Mouse (Mus musculus): ENCODE results near the gene Coro2a. TPM values are rescaled to one million over a fixed set of nuclear protein-coding genes. Genes with fewer than 3 reads are reported as not detected.

Gene Coro2a
- total and polyA plus RNA-seq, 3 experiments = 0.39 to 2.1 (median 0.43) TPM

GRCm38 (mm10) chr4:46598981-46599380 is 3.0 kb downstream of the Coro2a start:
- H3K4me1 ChIP-seq (ENCODE audit: control insufficient read depth, insufficient read depth, low read length) = no peaks in the 10 kb centered on the region
- intact Hi-C loops (cut with DNase I) = no loop called here

DNA sequence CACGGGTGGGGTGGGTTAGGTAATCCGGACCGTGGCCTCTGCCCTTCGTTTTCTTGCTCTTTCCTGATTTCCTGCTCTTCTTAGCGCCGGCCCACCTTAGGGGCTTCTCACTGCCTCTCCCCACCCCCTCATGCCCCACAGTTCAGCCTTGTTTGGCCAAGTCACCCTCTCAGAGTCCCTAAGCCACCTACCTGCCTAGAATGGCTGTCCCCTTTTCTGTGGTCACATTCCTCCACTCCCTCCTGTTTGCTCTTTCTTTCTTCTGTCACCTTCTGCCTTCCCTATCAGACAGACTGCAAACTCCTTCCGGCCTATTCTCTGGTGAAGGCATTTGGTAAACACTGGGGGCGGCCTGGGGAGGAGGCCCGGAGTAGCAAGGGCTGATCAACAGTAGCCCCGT is 3.9 kb downstream of the Coro2a start:
- no peaks in the 10 kb centered on the region for H3K79me2 ChIP-seq (replicated peaks; ENCODE audit: control insufficient read depth, insufficient read depth, low read length)
- intact Hi-C loops (cut with DNase I) = no loop called here
- TF ChIP-seq EP300 (IDR thresholded peaks at IDR 0.05; ENCODE audit: insufficient read depth, low read depth, low read length) = no peak
- TF ChIP-seq CTCF (IDR thresholded peaks at IDR 0.05) = no peak
- no peak for TF ChIP-seq POLR2A (IDR thresholded peaks at IDR 0.05; ENCODE audit: insufficient read depth, low read depth, low read length)
- H3K4me1 ChIP-seq (ENCODE audit: control insufficient read depth, insufficient read depth, low read length) = no peaks in the 10 kb centered on the region
- DNase-seq = no peak
- 50% methylated on average over 10 of the region's 10 CpGs for WGBS
- H3K27me3 ChIP-seq (ENCODE audit: control insufficient read depth, insufficient read depth, low read length) = peaks cover 14% of the 10 kb centered on the region
- H3K9ac ChIP-seq (ENCODE audit: low read depth, low read length) = no peak overlapping the region
- no peak overlapping the region for H3K4me3 ChIP-seq
- no peak overlapping the region for H3K27ac ChIP-seq
- no peaks in the 10 kb centered on the region for H3K36me3 ChIP-seq (ENCODE audit: control insufficient read depth, insufficient read depth, low read length)

More at GRCm38 (mm10) chr4:46598981-46599380, 3.0 kb downstream of the Coro2a start:
- Histone ChIP-seq H3K79me2 (replicated peaks; ENCODE audit: control insufficient read depth, insufficient read depth, low read length) (no peaks in the 10 kb centered on the region), H3K4me3 (no peak overlapping the region), H3K9ac (ENCODE audit: low read depth, low read length) (no peak overlapping the region), H3K27me3 (ENCODE audit: control insufficient read depth, insufficient read depth, low read length) (peaks cover 14% of the 10 kb centered on the region), H3K36me3 (ENCODE audit: control insufficient read depth, insufficient read depth, low read length) (no peaks in the 10 kb centered on the region), H3K27ac (no peak overlapping the region)
- 68% methylated on average over 6 of the region's 6 CpGs for WGBS
- DNase-seq = no peak
- TF ChIP-seq EP300 (IDR thresholded peaks at IDR 0.05; ENCODE audit: insufficient read depth, low read depth, low read length) (no peak), POLR2A (IDR thresholded peaks at IDR 0.05; ENCODE audit: insufficient read depth, low read depth, low read length) (no peak), CTCF (IDR thresholded peaks at IDR 0.05) (no peak)

GRCm38 (mm10) chr4:46597286-46597961 is 4.6 kb downstream of the Coro2a start:
- Histone ChIP-seq H3K4me1 (ENCODE audit: control insufficient read depth, insufficient read depth, low read length) (no peaks in the 10 kb centered on the region), H3K79me2 (replicated peaks; ENCODE audit: control insufficient read depth, insufficient read depth, low read length) (no peaks in the 10 kb centered on the region), H3K27ac (no peak overlapping the region), H3K27me3 (ENCODE audit: control insufficient read depth, insufficient read depth, low read length) (peaks cover 14% of the 10 kb centered on the region), H3K9ac (ENCODE audit: low read depth, low read length) (no peak overlapping the region), H3K36me3 (ENCODE audit: control insufficient read depth, insufficient read depth, low read length) (no peaks in the 10 kb centered on the region), H3K4me3 (no peak overlapping the region)
- DNase-seq = no peak
- WGBS = 58% methylated on average over 11 of the region's 11 CpGs
- intact Hi-C loops (cut with DNase I) = no loop called here
- TF ChIP-seq CTCF (IDR thresholded peaks at IDR 0.05) (no peak), EP300 (IDR thresholded peaks at IDR 0.05; ENCODE audit: insufficient read depth, low read depth, low read length) (no peak), POLR2A (IDR thresholded peaks at IDR 0.05; ENCODE audit: insufficient read depth, low read depth, low read length) (no peak)

GRCm38 (mm10) chr4:46596398-46596797 is 5.6 kb downstream of the Coro2a start:
- Histone ChIP-seq H3K27me3 (ENCODE audit: control insufficient read depth, insufficient read depth, low read length) (peaks cover 10% of the 10 kb centered on the region), H3K4me3 (no peak overlapping the region), H3K27ac (no peak overlapping the region), H3K4me1 (ENCODE audit: control insufficient read depth, insufficient read depth, low read length) (no peaks in the 10 kb centered on the region), H3K79me2 (replicated peaks; ENCODE audit: control insufficient read depth, insufficient read depth, low read length) (no peaks in the 10 kb centered on the region), H3K36me3 (ENCODE audit: control insufficient read depth, insufficient read depth, low read length) (no peaks in the 10 kb centered on the region), H3K9ac (ENCODE audit: low read depth, low read length) (no peak overlapping the region)
- TF ChIP-seq POLR2A (IDR thresholded peaks at IDR 0.05; ENCODE audit: insufficient read depth, low read depth, low read length) (no peak), CTCF (IDR thresholded peaks at IDR 0.05) (no peak), EP300 (IDR thresholded peaks at IDR 0.05; ENCODE audit: insufficient read depth, low read depth, low read length) (no peak)
- intact Hi-C loops (cut with DNase I) = no loop called here
- WGBS = 71% methylated on average over 6 of the region's 6 CpGs
- DNase-seq = peak in 1 of 2 experiments; percentile 10

DNA sequence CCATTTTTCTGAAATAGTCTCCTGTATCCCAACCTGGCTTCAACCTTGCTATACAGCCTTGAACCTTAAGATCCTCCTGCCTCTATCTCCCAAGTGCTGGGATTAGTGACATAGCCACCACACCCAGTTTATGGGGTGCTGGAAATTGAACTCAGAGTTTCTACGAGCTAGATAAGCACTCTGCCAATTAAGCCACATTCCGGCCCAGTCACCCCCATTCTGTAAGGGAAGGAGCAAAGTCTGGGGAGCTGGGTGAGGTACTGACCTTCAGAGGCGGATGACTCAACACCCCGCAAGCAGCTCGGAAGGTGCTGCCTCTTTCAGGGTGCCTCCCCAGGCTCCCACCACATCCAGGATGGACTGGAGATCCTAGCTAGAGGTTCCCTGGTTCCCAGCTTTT is 7.9 kb downstream of the Coro2a start:
- H3K27me3 ChIP-seq (ENCODE audit: control insufficient read depth, insufficient read depth, low read length) = peaks cover 3% of the 10 kb centered on the region; the same call in 1 of the 2 replicates

GRCm38 (mm10) chr4:46593472-46593871 is 8.5 kb downstream of the Coro2a start:
- Histone ChIP-seq H3K4me3 (no peak overlapping the region), H3K36me3 (ENCODE audit: control insufficient read depth, insufficient read depth, low read length) (no peaks in the 10 kb centered on the region), H3K27ac (no peak overlapping the region), H3K9ac (ENCODE audit: low read depth, low read length) (no peak overlapping the region), H3K79me2 (replicated peaks; ENCODE audit: control insufficient read depth, insufficient read depth, low read length) (no peaks in the 10 kb centered on the region), H3K4me1 (ENCODE audit: control insufficient read depth, insufficient read depth, low read length) (peaks cover 2% of the 10 kb centered on the region; the same call in 1 of the 2 replicates), H3K27me3 (ENCODE audit: control insufficient read depth, insufficient read depth, low read length) (peaks cover 3% of the 10 kb centered on the region; the same call in 1 of the 2 replicates)
- TF ChIP-seq POLR2A (IDR thresholded peaks at IDR 0.05; ENCODE audit: insufficient read depth, low read depth, low read length) (no peak), CTCF (IDR thresholded peaks at IDR 0.05) (no peak), EP300 (IDR thresholded peaks at IDR 0.05; ENCODE audit: insufficient read depth, low read depth, low read length) (no peak)
- intact Hi-C loops (cut with DNase I) = no loop called here
- 43% methylated on average over 6 of the region's 6 CpGs for WGBS
- DNase-seq = no peak

More for the DNA sequence above, 7.9 kb downstream of the Coro2a start:
- H3K79me2 ChIP-seq (replicated peaks; ENCODE audit: control insufficient read depth, insufficient read depth, low read length) = no peaks in the 10 kb centered on the region
- no peak overlapping the region for H3K4me3 ChIP-seq
- H3K27ac ChIP-seq = no peak overlapping the region
- WGBS = 75% methylated on average over 5 of the region's 5 CpGs
- H3K4me1 ChIP-seq (ENCODE audit: control insufficient read depth, insufficient read depth, low read length) = peaks cover 2% of the 10 kb centered on the region; the same call in 1 of the 2 replicates
- peak in 1 of 2 experiments; percentile 10 for DNase-seq
- intact Hi-C loops (cut with DNase I) = no loop called here
- H3K36me3 ChIP-seq (ENCODE audit: control insufficient read depth, insufficient read depth, low read length) = no peaks in the 10 kb centered on the region
- H3K9ac ChIP-seq (ENCODE audit: low read depth, low read length) = no peak overlapping the region
- no peak for TF ChIP-seq POLR2A (IDR thresholded peaks at IDR 0.05; ENCODE audit: insufficient read depth, low read depth, low read length)
- TF ChIP-seq EP300 (IDR thresholded peaks at IDR 0.05; ENCODE audit: insufficient read depth, low read depth, low read length) = no peak
- no peak for TF ChIP-seq CTCF (IDR thresholded peaks at IDR 0.05)

All from heart, adult 2 months (tissue).